Mouse (Mus musculus): ENCODE measurements around the gene Kndc1.

GRCm38 (mm10) chr7:139968428-139968827 lies 73.9 kb downstream of the Kndc1 start:
- TF ChIP-seq CTCF (IDR thresholded peaks at IDR 0.05; ENCODE audit: insufficient read depth, low read depth, low read length) = no peak
- TF ChIP-seq POLR2A (IDR thresholded peaks at IDR 0.05; ENCODE audit: insufficient read depth, low read depth, low read length) = no peak

Data from olfactory bulb, adult 2 months (tissue).